Mouse (Mus musculus): Measurements from ENCODE around the gene Tmem198. TPM values are rescaled to one million over a fixed set of nuclear protein-coding genes. Genes with fewer than 3 reads are reported as not detected.

Gene Tmem198
- polyA plus RNA-seq, 1 experiment from 2014 or later, result 20.8 TPM

GRCm38 (mm10) chr1:75494878-75495548 lies 15.7 kb downstream of the Tmem198 start:
- no peak overlapping the region for H3K27ac ChIP-seq
- peaks cover 47% of the 10 kb centered on the region for H3K36me3 ChIP-seq (replicated peaks)
- H3K9ac ChIP-seq, result no peak overlapping the region
- peaks cover 34% of the 10 kb centered on the region for H3K27me3 ChIP-seq
- WGBS, result 37% methylated on average over 12 of the region's 12 CpGs
- no peak for ATAC-seq (ENCODE audit: low FRiP score)
- no peak overlapping the region for H3K4me3 ChIP-seq (replicated peaks)
- no peaks in the 10 kb centered on the region for H3K9me3 ChIP-seq
- H3K4me1 ChIP-seq, result no peaks in the 10 kb centered on the region
- H3K4me2 ChIP-seq, result no peak overlapping the region

GRCm38 (mm10) chr1:75498897-75499296 lies 19.6 kb downstream of the Tmem198 start:
- H3K9ac ChIP-seq, result no peak overlapping the region
- H3K36me3 ChIP-seq (replicated peaks), result peaks cover 62% of the 10 kb centered on the region
- 94% methylated on average over 4 of the region's 4 CpGs for WGBS
- H3K4me2 ChIP-seq, result no peak overlapping the region
- peaks cover 11% of the 10 kb centered on the region; the same call in 1 of the 2 replicates for H3K27me3 ChIP-seq
- no peaks in the 10 kb centered on the region for H3K9me3 ChIP-seq
- no peak for ATAC-seq (ENCODE audit: low FRiP score)
- H3K4me1 ChIP-seq, result no peaks in the 10 kb centered on the region
- H3K4me3 ChIP-seq (replicated peaks), result no peak overlapping the region
- H3K27ac ChIP-seq, result no peak overlapping the region

- no peak overlapping the region for H3K4me3 ChIP-seq (replicated peaks)
- H3K36me3 ChIP-seq (replicated peaks), result peaks cover 62% of the 10 kb centered on the region
- H3K9me3 ChIP-seq, result no peaks in the 10 kb centered on the region
- H3K4me1 ChIP-seq, result peaks cover 3% of the 10 kb centered on the region; the same call in 1 of the 2 replicates
- H3K4me2 ChIP-seq, result no peak overlapping the region
- H3K27ac ChIP-seq, result no peak overlapping the region
- H3K9ac ChIP-seq, result no peak overlapping the region
- H3K27me3 ChIP-seq, result peaks cover 14% of the 10 kb centered on the region; the same call in 1 of the 2 replicates
- 85% methylated on average over 7 of the region's 7 CpGs for WGBS
- no peak for ATAC-seq (ENCODE audit: low FRiP score)
Measured at GRCm38 (mm10) chr1:75499441-75499840, 20.1 kb downstream of the Tmem198 start.

- Histone ChIP-seq H3K4me1 (peaks cover 17% of the 10 kb centered on the region), H3K4me2 (no peak overlapping the region), H3K27me3 (peaks cover 8% of the 10 kb centered on the region), H3K36me3 (replicated peaks) (peaks cover 55% of the 10 kb centered on the region), H3K9me3 (no peaks in the 10 kb centered on the region), H3K9ac (no peak overlapping the region), H3K27ac (no peak overlapping the region), H3K4me3 (replicated peaks) (no peak overlapping the region)
- WGBS, result 91% methylated on average over 9 of the region's 9 CpGs
- ATAC-seq (ENCODE audit: low FRiP score), result no peak
Measured at GRCm38 (mm10) chr1:75501905-75502304, 22.6 kb downstream of the Tmem198 start.

GRCm38 (mm10) chr1:75502945-75503650 lies 23.8 kb downstream of the Tmem198 start:
- Histone ChIP-seq H3K4me1 (peaks cover 20% of the 10 kb centered on the region), H3K4me3 (replicated peaks) (no peak overlapping the region), H3K36me3 (replicated peaks) (peaks cover 44% of the 10 kb centered on the region), H3K27me3 (peaks cover 17% of the 10 kb centered on the region), H3K9me3 (no peaks in the 10 kb centered on the region), H3K9ac (no peak overlapping the region), H3K27ac (no peak overlapping the region), H3K4me2 (no peak overlapping the region)
- 91% methylated on average over 25 of the region's 25 CpGs for WGBS
- ATAC-seq (ENCODE audit: low FRiP score), result no peak

- Histone ChIP-seq H3K9ac (no peak overlapping the region), H3K36me3 (replicated peaks) (peaks cover 40% of the 10 kb centered on the region), H3K27ac (no peak overlapping the region), H3K4me2 (no peak overlapping the region), H3K9me3 (no peaks in the 10 kb centered on the region), H3K27me3 (peaks cover 17% of the 10 kb centered on the region), H3K4me1 (peaks cover 20% of the 10 kb centered on the region), H3K4me3 (replicated peaks) (no peak overlapping the region)
- ATAC-seq (ENCODE audit: low FRiP score), result no peak
- 76% methylated on average over 23 of the region's 23 CpGs for WGBS
Measured at GRCm38 (mm10) chr1:75503651-75503980, 24.3 kb downstream of the Tmem198 start.

GRCm38 (mm10) chr1:75504256-75505045 lies 25.1 kb downstream of the Tmem198 start:
- Histone ChIP-seq H3K9ac (peak overlapping the region; percentile 76), H3K4me1 (peaks cover 20% of the 10 kb centered on the region), H3K27ac (no peak overlapping the region), H3K4me2 (peak overlapping the region; percentile 87), H3K9me3 (no peaks in the 10 kb centered on the region), H3K36me3 (replicated peaks) (peaks cover 34% of the 10 kb centered on the region), H3K4me3 (replicated peaks) (peak overlapping the region; percentile 66), H3K27me3 (peaks cover 21% of the 10 kb centered on the region)
- no peak for ATAC-seq (ENCODE audit: low FRiP score)
- 65% methylated on average over 9 of the region's 9 CpGs for whole genome bisulfite sequencing

- WGBS, result under 1% methylated on average over 77 of the region's 84 CpGs
- Histone ChIP-seq H3K4me1 (peaks cover 20% of the 10 kb centered on the region), H3K9ac (peak overlapping the region; percentile 76), H3K4me2 (peak overlapping the region; percentile 87), H3K36me3 (replicated peaks) (peaks cover 26% of the 10 kb centered on the region), H3K9me3 (no peaks in the 10 kb centered on the region), H3K27ac (peak overlapping the region; percentile 83), H3K27me3 (peaks cover 29% of the 10 kb centered on the region), H3K4me3 (replicated peaks) (peak overlapping the region; percentile 66)
- peak; percentile 70 for ATAC-seq (ENCODE audit: low FRiP score)
Measured at GRCm38 (mm10) chr1:75505159-75505955, 26.0 kb downstream of the Tmem198 start.

- Histone ChIP-seq H3K4me1 (peaks cover 20% of the 10 kb centered on the region), H3K27me3 (peaks cover 29% of the 10 kb centered on the region)
- WGBS, result under 1% methylated on average over 65 of the region's 65 CpGs
Measured at GRCm38 (mm10) chr1:75505956-75506831, 26.9 kb downstream of the Tmem198 start, which contains the start of gene Obsl1. TSS of gene Obsl1 (minus strand) at chr1:75506452.

GRCm38 (mm10) chr1:75507006-75507405 lies 27.7 kb downstream of the Tmem198 start, which contains the start of gene Inha:
TSS of gene Inha (plus strand) at chr1:75507077.
- peak within 1 kb of the TSS; percentile 87 for H3K4me2 ChIP-seq
- WGBS, result 76% methylated on average over 10 of the region's 10 CpGs
- H3K9ac ChIP-seq, result peak within 1 kb of the TSS; percentile 76
- H3K27ac ChIP-seq, result peak within 1 kb of the TSS; percentile 83
- peaks cover 10% of the 10 kb centered on the region for H3K36me3 ChIP-seq (replicated peaks)
- H3K9me3 ChIP-seq, result no peaks in the 10 kb centered on the region
- no peak for ATAC-seq (ENCODE audit: low FRiP score)
- H3K4me1 ChIP-seq, result peaks cover 20% of the 10 kb centered on the region
- H3K27me3 ChIP-seq, result peaks cover 29% of the 10 kb centered on the region
- peak within 1 kb of the TSS; percentile 66 for H3K4me3 ChIP-seq (replicated peaks)

More at GRCm38 (mm10) chr1:75505956-75506831, 26.9 kb downstream of the Tmem198 start, which contains the start of gene Obsl1:
- Histone ChIP-seq H3K4me3 (replicated peaks) (peak within 1 kb of the TSS; percentile 66), H3K27ac (peak within 1 kb of the TSS; percentile 83), H3K9me3 (no peaks in the 10 kb centered on the region), H3K4me2 (peak within 1 kb of the TSS; percentile 87), H3K9ac (peak within 1 kb of the TSS; percentile 76), H3K36me3 (replicated peaks) (peaks cover 18% of the 10 kb centered on the region)
- ATAC-seq (ENCODE audit: low FRiP score), result peak; percentile 77

- H3K27ac ChIP-seq, result no peak overlapping the region
Measured at GRCm38 (mm10) chr1:75509586-75509985, 30.3 kb downstream of the Tmem198 start.

More at GRCm38 (mm10) chr1:75509586-75509985, 30.3 kb downstream of the Tmem198 start:
- peaks cover 23% of the 10 kb centered on the region for H3K27me3 ChIP-seq
- no peak for ATAC-seq (ENCODE audit: low FRiP score)
- no peak overlapping the region for H3K4me3 ChIP-seq (replicated peaks)
- H3K36me3 ChIP-seq (replicated peaks), result no peaks in the 10 kb centered on the region
- peaks cover 16% of the 10 kb centered on the region for H3K4me1 ChIP-seq
- no peaks in the 10 kb centered on the region for H3K9me3 ChIP-seq
- no peak overlapping the region for H3K9ac ChIP-seq
- 64% methylated on average over 20 of the region's 20 CpGs for WGBS
- H3K4me2 ChIP-seq, result no peak overlapping the region

Measured in forebrain, embryonic 12.5 days (tissue).